Mouse (Mus musculus): ENCODE results near the gene Trim67. TPM values are rescaled to one million over a fixed set of nuclear protein-coding genes. Genes with fewer than 3 reads are reported as not detected.

Gene Trim67
- polyA plus RNA-seq, 1 experiment from 2014 or later = 30.8 TPM

- no peaks in the 10 kb centered on the region for H3K27me3 ChIP-seq (replicated peaks)
These were observed 70.3 kb downstream of the Trim67 start for GRCm38 (mm10) chr8:124863163-124863677.

GRCm38 (mm10) chr8:124863729-124864128 lies 70.8 kb downstream of the Trim67 start:
- H3K36me3 ChIP-seq (replicated peaks) = 0 out of 2 replicates have a peak, but pooled peaks cover 12% of the 10 kb centered on the region
- H3K9me3 ChIP-seq = no peaks in the 10 kb centered on the region
- H3K9ac ChIP-seq = peak overlapping the region; percentile 99; the same call in 1 of the 2 replicates
- peak overlapping the region; percentile 95; the same call in 1 of the 2 replicates for H3K27ac ChIP-seq
- H3K4me3 ChIP-seq = peak overlapping the region; percentile 99
- H3K27me3 ChIP-seq (replicated peaks) = no peaks in the 10 kb centered on the region
- WGBS = 23% methylated on average over 8 of the region's 8 CpGs
- peak overlapping the region; percentile 91 for H3K4me2 ChIP-seq
- H3K4me1 ChIP-seq = peaks cover 22% of the 10 kb centered on the region
- no peak for ATAC-seq (replicated peaks)

More at GRCm38 (mm10) chr8:124863163-124863677, 70.3 kb downstream of the Trim67 start:
- peaks cover 22% of the 10 kb centered on the region for H3K4me1 ChIP-seq
- under 1% methylated on average over 33 of the region's 33 CpGs for WGBS
- H3K4me2 ChIP-seq = peak overlapping the region; percentile 91
- ATAC-seq (replicated peaks) = peak; percentile 88
- no peaks in the 10 kb centered on the region for H3K9me3 ChIP-seq
- peaks cover 15% of the 10 kb centered on the region; the same call in 1 of the 2 replicates for H3K36me3 ChIP-seq (replicated peaks)
- H3K9ac ChIP-seq = peak overlapping the region; percentile 99
- peak overlapping the region; percentile 95 for H3K27ac ChIP-seq
- peak overlapping the region; percentile 99 for H3K4me3 ChIP-seq

GRCm38 (mm10) chr8:124866669-124867068 lies 73.8 kb downstream of the Trim67 start:
- Histone ChIP-seq H3K9ac (no peak overlapping the region), H3K9me3 (no peaks in the 10 kb centered on the region), H3K27ac (no peak overlapping the region), H3K27me3 (replicated peaks) (no peaks in the 10 kb centered on the region), H3K36me3 (replicated peaks) (peaks cover 3% of the 10 kb centered on the region; the same call in 1 of the 2 replicates), H3K4me2 (no peak overlapping the region), H3K4me3 (no peak overlapping the region), H3K4me1 (peaks cover 20% of the 10 kb centered on the region)
- 92% methylated on average over 3 of the region's 3 CpGs for WGBS
- no peak for ATAC-seq (replicated peaks)

GRCm38 (mm10) chr8:124867126-124867525 lies 74.2 kb downstream of the Trim67 start:
- H3K4me3 ChIP-seq = no peak overlapping the region
- H3K36me3 ChIP-seq (replicated peaks) = peaks cover 7% of the 10 kb centered on the region; the same call in 1 of the 2 replicates
- ATAC-seq (replicated peaks) = no peak
- H3K4me1 ChIP-seq = peaks cover 15% of the 10 kb centered on the region
- H3K27me3 ChIP-seq (replicated peaks) = no peaks in the 10 kb centered on the region
- no peak overlapping the region for H3K9ac ChIP-seq
- H3K4me2 ChIP-seq = no peak overlapping the region
- no peaks in the 10 kb centered on the region for H3K9me3 ChIP-seq
- no peak overlapping the region for H3K27ac ChIP-seq
- 93% methylated on average over 2 of the region's 2 CpGs for WGBS

- Histone ChIP-seq H3K4me3 (no peak overlapping the region), H3K36me3 (replicated peaks) (peaks cover 22% of the 10 kb centered on the region), H3K9ac (no peak overlapping the region), H3K4me2 (no peak overlapping the region), H3K27ac (no peak overlapping the region), H3K27me3 (replicated peaks) (no peaks in the 10 kb centered on the region), H3K4me1 (no peaks in the 10 kb centered on the region), H3K9me3 (no peaks in the 10 kb centered on the region)
- 90% methylated on average over 6 of the region's 6 CpGs for WGBS
- no peak for ATAC-seq (replicated peaks)
These were observed 76.8 kb downstream of the Trim67 start for GRCm38 (mm10) chr8:124869708-124870107.

GRCm38 (mm10) chr8:124871474-124871873 lies 78.6 kb downstream of the Trim67 start:
- Histone ChIP-seq H3K27ac (no peak overlapping the region), H3K4me2 (no peak overlapping the region), H3K9me3 (no peaks in the 10 kb centered on the region), H3K27me3 (replicated peaks) (no peaks in the 10 kb centered on the region), H3K4me3 (no peak overlapping the region), H3K9ac (no peak overlapping the region), H3K36me3 (replicated peaks) (peaks cover 28% of the 10 kb centered on the region), H3K4me1 (no peaks in the 10 kb centered on the region)
- no peak for ATAC-seq (replicated peaks)
- WGBS = 93% methylated on average over 7 of the region's 7 CpGs

GRCm38 (mm10) chr8:124872081-124872480 lies 79.2 kb downstream of the Trim67 start:
- Histone ChIP-seq H3K36me3 (replicated peaks) (peaks cover 32% of the 10 kb centered on the region), H3K4me2 (no peak overlapping the region), H3K9me3 (no peaks in the 10 kb centered on the region), H3K4me3 (no peak overlapping the region), H3K4me1 (no peaks in the 10 kb centered on the region), H3K27ac (no peak overlapping the region), H3K9ac (no peak overlapping the region), H3K27me3 (replicated peaks) (no peaks in the 10 kb centered on the region)
- no peak for ATAC-seq (replicated peaks)
- WGBS = 92% methylated on average over 7 of the region's 7 CpGs

- no peak for ATAC-seq (replicated peaks)
- Histone ChIP-seq H3K4me2 (no peak overlapping the region), H3K27me3 (replicated peaks) (no peaks in the 10 kb centered on the region), H3K36me3 (replicated peaks) (peaks cover 37% of the 10 kb centered on the region), H3K27ac (no peak overlapping the region), H3K4me3 (no peak overlapping the region), H3K9me3 (no peaks in the 10 kb centered on the region), H3K4me1 (no peaks in the 10 kb centered on the region), H3K9ac (no peak overlapping the region)
- WGBS = 96% methylated on average over 5 of the region's 5 CpGs
These were observed 79.8 kb downstream of the Trim67 start for GRCm38 (mm10) chr8:124872690-124873089.

- no peaks in the 10 kb centered on the region for H3K4me1 ChIP-seq
- WGBS = 96% methylated on average over 5 of the region's 5 CpGs
- no peaks in the 10 kb centered on the region for H3K9me3 ChIP-seq
- ATAC-seq (replicated peaks) = no peak
- no peak overlapping the region for H3K27ac ChIP-seq
- H3K36me3 ChIP-seq (replicated peaks) = peaks cover 75% of the 10 kb centered on the region
- H3K9ac ChIP-seq = no peak overlapping the region
- no peak overlapping the region for H3K4me2 ChIP-seq
- H3K27me3 ChIP-seq (replicated peaks) = no peaks in the 10 kb centered on the region
- no peak overlapping the region for H3K4me3 ChIP-seq
These were observed 85.2 kb downstream of the Trim67 start for GRCm38 (mm10) chr8:124878141-124878540.

GRCm38 (mm10) chr8:124878946-124879526 lies 86.1 kb downstream of the Trim67 start:
- H3K27ac ChIP-seq = no peak overlapping the region
- 88% methylated on average over 10 of the region's 10 CpGs for WGBS
- peaks cover 75% of the 10 kb centered on the region for H3K36me3 ChIP-seq (replicated peaks)

More at GRCm38 (mm10) chr8:124878946-124879526, 86.1 kb downstream of the Trim67 start:
- Histone ChIP-seq H3K4me2 (no peak overlapping the region), H3K9me3 (no peaks in the 10 kb centered on the region), H3K27me3 (replicated peaks) (no peaks in the 10 kb centered on the region), H3K9ac (no peak overlapping the region), H3K4me3 (no peak overlapping the region), H3K4me1 (no peaks in the 10 kb centered on the region)
- no peak for ATAC-seq (replicated peaks)

All from midbrain, embryonic 15.5 days (tissue).